Mouse (Mus musculus) lung, embryonic 16.5 days (tissue): ENCODE results near the gene Ehmt1. TPM values are rescaled to one million over a fixed set of nuclear protein-coding genes. Genes with fewer than 3 reads are reported as not detected.

Experiments used
- ATAC-seq: fragments of 200-750 bp; cut with Nextera tagmentation; 2 replicates; pipeline ENCODE4 v1.8.0; 2017; ENCODE audit warnings: low read depth, mild to moderate bottlenecking, moderate library complexity
- H3K27ac ChIP-seq: fragments of 300-500 bp; sonication (generic); 2 replicates; pipeline ENCODE4 v1.5.1; 2014; ENCODE audit warnings: mild to moderate bottlenecking, control low read depth, low read length
- H3K27me3 ChIP-seq: fragments of 300-500 bp; sonication (generic); 2 replicates; pipeline ENCODE4 v1.6.1; 2014; ENCODE audit warnings: low read depth, low read length, mixed read lengths; ENCODE audit not compliant: control insufficient read depth, insufficient read depth
- H3K36me3 ChIP-seq: fragments of 300-500 bp; sonication (generic); 2 replicates; pipeline ENCODE4 v1.6.1; 2014; ENCODE audit warnings: low read length; ENCODE audit not compliant: control insufficient read depth, insufficient read depth
- H3K4me1 ChIP-seq: fragments of 300-500 bp; sonication (generic); replicated peaks from 2 replicates; pipeline ENCODE4 v1.6.1; 2014; ENCODE audit warnings: low read length, mixed read lengths; ENCODE audit not compliant: control insufficient read depth, insufficient read depth
- H3K4me2 ChIP-seq: fragments of 300-500 bp; sonication (generic); 2 replicates; pipeline ENCODE4 v1.6.1; 2014; ENCODE audit warnings: low read depth, low read length, control low read depth
- H3K4me3 ChIP-seq: fragments of 300-500 bp; sonication (generic); 2 replicates; pipeline ENCODE4 v1.5.1; 2014; ENCODE audit warnings: mild to moderate bottlenecking, low read length, control low read depth
- H3K9ac ChIP-seq: fragments of 300-500 bp; sonication (generic); 2 replicates; pipeline ENCODE4 v1.6.1; 2014; ENCODE audit warnings: low read length, control low read depth
- H3K9me3 ChIP-seq: fragments of 300-500 bp; sonication (generic); 2 replicates; pipeline ENCODE4 v1.6.1; 2016; ENCODE audit warnings: low read length; ENCODE audit not compliant: control insufficient read depth
- WGBS: fragments of 180-500 bp; shearing (Covaris S2); extraction: QIAGEN DNeasy Blood & Tissue Kit; methylation state at CpG from one replicate; pipeline ENCODE4 v1.1.7; 2014; 5-methylcytosine and 5-hydroxymethylcytosine counted together
- polyA plus RNA-seq: library from polyadenylated mRNA; unstranded; fragments of >200 nt; fragmentation: Nextera tagmentation; extraction: Ambion mirVana; gene quantifications from 2 replicates; pipeline ENCODE4 v1.2.1, GENCODE M21; 2015

The Ehmt1 gene
- polyA plus RNA-seq, 1 experiment from 2014 or later = 73.6 TPM

GRCm38 (mm10) chr2:24852408-24852807 lies 67.0 kb downstream of the Ehmt1 start:
- Histone ChIP-seq H3K4me1 (no peaks in the 10 kb centered on the region), H3K9me3 (no peaks in the 10 kb centered on the region), H3K27me3 (no peaks in the 10 kb centered on the region), H3K27ac (no peak overlapping the region), H3K4me3 (no peak overlapping the region), H3K4me2 (no peak overlapping the region), H3K9ac (no peak overlapping the region), H3K36me3 (peaks cover 30% of the 10 kb centered on the region)
- no peak for ATAC-seq
- 76% methylated on average over 5 of the region's 5 CpGs for WGBS

GRCm38 (mm10) chr2:24846557-24846956 lies 72.9 kb downstream of the Ehmt1 start:
- H3K4me1 ChIP-seq = no peaks in the 10 kb centered on the region
- no peak overlapping the region for H3K4me2 ChIP-seq
- H3K4me3 ChIP-seq = no peak overlapping the region
- no peaks in the 10 kb centered on the region for H3K9me3 ChIP-seq
- peaks cover 24% of the 10 kb centered on the region for H3K36me3 ChIP-seq
- H3K27ac ChIP-seq = no peak overlapping the region
- WGBS = 54% methylated on average over 1 of the region's 1 CpGs
- no peak for ATAC-seq
- H3K27me3 ChIP-seq = no peaks in the 10 kb centered on the region
- no peak overlapping the region for H3K9ac ChIP-seq

GRCm38 (mm10) chr2:24845256-24845655 lies 74.2 kb downstream of the Ehmt1 start:
- H3K27me3 ChIP-seq = no peaks in the 10 kb centered on the region
- no peak for ATAC-seq
- H3K4me1 ChIP-seq = no peaks in the 10 kb centered on the region
- H3K27ac ChIP-seq = no peak overlapping the region
- no peaks in the 10 kb centered on the region for H3K9me3 ChIP-seq
- no peak overlapping the region for H3K4me2 ChIP-seq
- H3K36me3 ChIP-seq = peaks cover 19% of the 10 kb centered on the region
- H3K9ac ChIP-seq = no peak overlapping the region
- H3K4me3 ChIP-seq = no peak overlapping the region
- 64% methylated on average over 1 of the region's 1 CpGs for WGBS

GRCm38 (mm10) chr2:24830614-24831013 lies 88.8 kb downstream of the Ehmt1 start:
- Histone ChIP-seq H3K4me3 (no peak overlapping the region), H3K9ac (no peak overlapping the region), H3K27me3 (no peaks in the 10 kb centered on the region), H3K9me3 (no peaks in the 10 kb centered on the region), H3K27ac (no peak overlapping the region), H3K4me2 (no peak overlapping the region), H3K36me3 (peaks cover 28% of the 10 kb centered on the region), H3K4me1 (no peaks in the 10 kb centered on the region)
- WGBS = 76% methylated on average over 3 of the region's 3 CpGs
- no peak for ATAC-seq

GRCm38 (mm10) chr2:24809746-24810145 lies 109.7 kb downstream of the Ehmt1 start:
- Histone ChIP-seq H3K4me2 (no peak overlapping the region), H3K4me1 (no peaks in the 10 kb centered on the region), H3K27me3 (no peaks in the 10 kb centered on the region), H3K27ac (no peak overlapping the region), H3K36me3 (peaks cover 46% of the 10 kb centered on the region), H3K9ac (no peak overlapping the region), H3K9me3 (no peaks in the 10 kb centered on the region), H3K4me3 (no peak overlapping the region)
- WGBS = 73% methylated on average over 3 of the region's 3 CpGs
- ATAC-seq = no peak

GRCm38 (mm10) chr2:24807691-24808090 lies 111.7 kb downstream of the Ehmt1 start:
- Histone ChIP-seq H3K9me3 (no peaks in the 10 kb centered on the region), H3K4me2 (no peak overlapping the region), H3K27ac (no peak overlapping the region), H3K4me3 (no peak overlapping the region), H3K27me3 (no peaks in the 10 kb centered on the region), H3K9ac (no peak overlapping the region), H3K4me1 (no peaks in the 10 kb centered on the region), H3K36me3 (peaks cover 41% of the 10 kb centered on the region)
- 97% methylated on average over 10 of the region's 10 CpGs for WGBS
- ATAC-seq = no peak

- no peak for ATAC-seq
- peaks cover 39% of the 10 kb centered on the region for H3K36me3 ChIP-seq
- H3K9ac ChIP-seq = no peak overlapping the region
- H3K27ac ChIP-seq = no peak overlapping the region
- no peak overlapping the region for H3K4me3 ChIP-seq
- 86% methylated on average over 3 of the region's 3 CpGs for WGBS
- H3K4me2 ChIP-seq = no peak overlapping the region
- no peaks in the 10 kb centered on the region for H3K27me3 ChIP-seq
- no peaks in the 10 kb centered on the region for H3K4me1 ChIP-seq
- no peaks in the 10 kb centered on the region for H3K9me3 ChIP-seq
These were observed 112.4 kb downstream of the Ehmt1 start for GRCm38 (mm10) chr2:24807036-24807435.

- 85% methylated on average over 6 of the region's 6 CpGs for WGBS
- peaks cover 45% of the 10 kb centered on the region for H3K36me3 ChIP-seq
- no peak overlapping the region for H3K27ac ChIP-seq
- H3K27me3 ChIP-seq = no peaks in the 10 kb centered on the region
- H3K4me3 ChIP-seq = no peak overlapping the region
- ATAC-seq = no peak
- no peak overlapping the region for H3K9ac ChIP-seq
- no peak overlapping the region for H3K4me2 ChIP-seq
- H3K4me1 ChIP-seq = no peaks in the 10 kb centered on the region
- no peaks in the 10 kb centered on the region for H3K9me3 ChIP-seq
These were observed 113.3 kb downstream of the Ehmt1 start for GRCm38 (mm10) chr2:24806143-24806542.

GRCm38 (mm10) chr2:24805621-24806020 lies 113.8 kb downstream of the Ehmt1 start:
- 88% methylated on average over 4 of the region's 4 CpGs for WGBS
- Histone ChIP-seq H3K36me3 (peaks cover 46% of the 10 kb centered on the region), H3K27ac (no peak overlapping the region), H3K9ac (no peak overlapping the region), H3K9me3 (no peaks in the 10 kb centered on the region), H3K4me2 (no peak overlapping the region), H3K27me3 (no peaks in the 10 kb centered on the region), H3K4me1 (no peaks in the 10 kb centered on the region), H3K4me3 (no peak overlapping the region)
- no peak for ATAC-seq

- WGBS = 78% methylated on average over 5 of the region's 5 CpGs
- H3K36me3 ChIP-seq = peaks cover 61% of the 10 kb centered on the region
These were observed 122.5 kb downstream of the Ehmt1 start for GRCm38 (mm10) chr2:24796833-24797457.

More at GRCm38 (mm10) chr2:24796833-24797457, 122.5 kb downstream of the Ehmt1 start:
- H3K27ac ChIP-seq = no peak overlapping the region
- no peak for ATAC-seq
- H3K9ac ChIP-seq = no peak overlapping the region
- H3K4me1 ChIP-seq = no peaks in the 10 kb centered on the region
- no peak overlapping the region for H3K4me2 ChIP-seq
- no peaks in the 10 kb centered on the region for H3K27me3 ChIP-seq
- H3K9me3 ChIP-seq = no peaks in the 10 kb centered on the region
- no peak overlapping the region for H3K4me3 ChIP-seq
